Mouse (Mus musculus) thymus, adult 2 months (tissue): ENCODE measurements around the gene Thbs2.

Experiments used
- CTCF ChIP-seq: fragments of 200-500 bp; IDR thresholded peaks from 2 replicates; pipeline ENCODE4 v1.5.1; 2012; ENCODE audit warnings: mild to moderate bottlenecking, control low read depth, low read length, moderate library complexity, borderline replicate concordance; ENCODE audit not compliant: control insufficient read depth, poor library complexity, insufficient read depth; ENCODE audit errors: extremely low read depth
- POLR2A ChIP-seq: fragments of 200-500 bp; IDR thresholded peaks from 2 replicates; pipeline ENCODE4 v1.6.1; 2012; ENCODE audit warnings: mild to moderate bottlenecking, low read length, control low read depth, moderate library complexity; ENCODE audit not compliant: control insufficient read depth, poor library complexity, insufficient read depth; ENCODE audit errors: extremely low read depth

DNA sequence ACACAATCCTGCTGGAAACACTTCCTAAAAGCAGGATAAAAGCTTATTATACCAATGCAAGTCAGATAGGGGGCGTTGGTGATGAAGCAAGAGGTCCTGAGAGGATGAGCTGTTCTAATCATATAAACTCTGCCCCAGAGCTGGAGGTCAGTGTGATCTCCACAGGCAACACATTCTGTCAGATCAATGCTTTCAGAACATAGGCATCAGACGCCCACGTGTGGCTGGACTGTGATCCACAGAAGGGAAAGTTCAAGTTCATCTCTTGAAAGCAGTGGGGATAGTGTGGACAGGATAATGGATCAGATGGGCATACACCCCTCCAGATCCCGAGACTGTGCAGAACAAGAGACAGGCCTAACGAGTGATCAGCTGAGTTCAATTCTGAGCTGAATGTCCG lies 4.2 kb upstream of the Thbs2 start:
- no peak for TF ChIP-seq CTCF
- TF ChIP-seq POLR2A: no peak
